Mouse (Mus musculus) B cell, adult 2 months (primary cell): ENCODE results near the gene Utrn.

Source experiments
- DNase-seq, 2 experiments: peaks; one replicate each; pipeline ENCODE4 v3.0.0; 2022

Gene Utrn

DNA sequence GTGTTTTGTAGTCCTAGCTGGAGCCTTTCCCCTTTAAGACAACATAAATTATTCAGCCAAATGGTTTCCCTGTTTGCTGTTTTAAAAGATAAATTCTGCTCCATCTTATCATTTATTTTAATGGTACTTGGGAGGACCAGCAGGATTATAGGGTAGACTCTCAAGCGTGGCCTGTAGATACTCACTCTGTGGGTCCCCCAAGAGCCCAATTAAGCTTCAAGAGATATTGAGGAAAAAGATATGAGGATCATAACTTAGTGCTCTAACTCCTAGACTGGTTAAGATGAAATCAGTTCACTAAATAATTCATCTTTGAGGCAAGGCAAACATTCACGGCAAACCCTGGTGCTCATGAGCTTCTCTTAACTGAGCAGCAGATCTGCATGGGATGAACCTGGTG, 493.1 kb downstream of the Utrn start:
- no peak for DNase-seq

- no peak for DNase-seq
Measured at GRCm38 (mm10) chr10:12374741-12375140, 494.4 kb downstream of the Utrn start.

- DNase-seq: no peak
Measured at GRCm38 (mm10) chr10:12354556-12354955, 514.6 kb downstream of the Utrn start.

GRCm38 (mm10) chr10:12354106-12354505, 515.1 kb downstream of the Utrn start:
- no peak for DNase-seq

- DNase-seq: no peak
Measured at GRCm38 (mm10) chr10:12339704-12340558, 529.2 kb downstream of the Utrn start.

DNA sequence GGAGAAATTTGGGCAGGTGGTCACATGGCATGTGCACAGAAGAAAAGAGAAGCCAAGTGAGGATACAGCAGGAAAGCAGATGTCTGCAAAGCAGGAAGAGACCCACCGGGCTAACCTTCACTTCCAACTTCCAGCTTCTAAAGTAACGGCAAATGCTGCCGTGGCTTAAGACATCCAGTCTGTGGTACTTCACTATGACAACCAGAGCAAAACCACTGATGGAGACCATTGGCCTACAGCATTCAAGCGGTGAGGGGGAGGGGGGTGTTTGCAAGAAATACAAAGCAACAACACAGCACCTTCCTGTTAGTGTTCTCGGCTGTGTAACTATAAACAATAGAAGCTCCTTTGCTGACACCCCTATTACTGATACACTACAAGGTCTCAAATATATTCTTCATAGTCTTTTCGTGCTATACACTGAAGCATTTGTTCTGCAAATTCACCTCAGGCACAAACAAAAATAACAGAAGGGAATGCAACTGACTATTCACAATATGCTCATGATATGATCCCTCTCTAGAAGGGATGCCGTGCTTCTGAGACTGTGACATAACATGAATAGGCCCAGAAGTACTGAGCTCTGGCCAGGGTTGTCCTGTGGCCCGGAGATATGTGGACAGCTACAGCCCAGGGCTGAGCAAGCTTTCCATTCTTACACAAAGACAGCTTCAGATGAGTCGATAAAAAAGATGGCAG, 530.0 kb downstream of the Utrn start:
- DNase-seq: no peak
